Mouse (Mus musculus) ES-E14 (cell line): ENCODE results near the gene Zdhhc22.

Source experiments
- CHD2 ChIP-seq: IDR thresholded peaks from 2 replicates; pipeline ENCODE4 v1.6.1; 2014; ENCODE audit warnings: mild to moderate bottlenecking, low read depth, low read length, inconsistent platforms
- HCFC1 ChIP-seq: IDR thresholded peaks from 2 replicates; pipeline ENCODE4 v1.6.1; 2012; ENCODE audit warnings: low read length, inconsistent platforms, borderline replicate concordance; ENCODE audit not compliant: insufficient read depth
- MAFK ChIP-seq: IDR thresholded peaks from 2 replicates; pipeline ENCODE4 v1.6.1; 2014; ENCODE audit warnings: mild to moderate bottlenecking, low read depth, low read length, inconsistent platforms; ENCODE audit not compliant: insufficient read depth
- ZC3H11A ChIP-seq: IDR thresholded peaks from 2 replicates; pipeline ENCODE4 v1.6.1; 2012; ENCODE audit warnings: low read depth, mild to moderate bottlenecking, inconsistent platforms, low read length, borderline replicate concordance
- ZNF384 ChIP-seq: IDR thresholded peaks from 2 replicates; pipeline ENCODE4 v1.6.1; 2012; ENCODE audit warnings: low read depth, low read length, inconsistent platforms

DNA sequence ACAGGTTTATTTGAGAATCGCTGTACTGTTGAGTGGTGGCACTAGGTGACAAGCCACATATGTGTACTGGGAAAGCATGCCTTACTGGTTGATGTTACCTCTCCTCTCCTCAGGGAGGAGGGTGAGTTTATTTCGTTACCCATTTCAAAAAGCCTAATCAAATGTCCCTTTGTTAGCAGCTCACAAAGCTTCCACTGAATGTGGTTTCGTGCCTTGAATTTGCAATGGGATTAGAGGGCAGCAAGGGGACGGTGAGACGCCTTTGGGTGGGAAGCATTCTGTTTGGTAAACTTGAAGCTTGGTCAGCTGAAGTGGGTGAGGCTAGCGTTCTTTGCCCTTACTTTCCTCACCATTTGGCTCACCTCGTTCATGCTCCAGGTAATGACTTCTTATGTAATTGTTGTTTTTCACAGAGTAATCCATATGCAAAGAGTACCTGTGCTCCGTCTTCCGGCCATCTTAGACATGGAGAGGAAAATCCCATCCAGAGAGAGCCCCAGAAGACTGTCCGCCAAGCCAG, 37.8 kb downstream of the Zdhhc22 start:
- TF ChIP-seq CHD2 (no peak), ZC3H11A (no peak), HCFC1 (no peak), MAFK (no peak), ZNF384 (no peak)
